Mouse (Mus musculus) intestine, embryonic 15.5 days (tissue): ENCODE data around the gene Vmn1r5. TPM values are rescaled to one million over a fixed set of nuclear protein-coding genes. Genes with fewer than 3 reads are reported as not detected.
"Not testable (repeated sequence)": the region's sequence is repeated elsewhere in the genome, so short reads cannot be mapped to it uniquely, and the experiment has no call there.

ENCODE experiments used
- ATAC-seq: fragments of 200-750 bp; cut with Nextera tagmentation; 2 replicates; pipeline ENCODE4 v1.8.0; 2017; ENCODE audit warnings: moderate TSS enrichment, moderate library complexity
- H3K27ac ChIP-seq: fragments of 300-500 bp; sonication (generic); 2 replicates; pipeline ENCODE4 v1.5.1; 2015; ENCODE audit warnings: mild to moderate bottlenecking, inconsistent platforms
- H3K27me3 ChIP-seq: fragments of 300-500 bp; sonication (generic); replicated peaks from 2 replicates; pipeline ENCODE4 v1.6.1; 2015; ENCODE audit warnings: inconsistent platforms
- H3K36me3 ChIP-seq: fragments of 300-500 bp; sonication (generic); 2 replicates; pipeline ENCODE4 v1.6.1; 2015; ENCODE audit warnings: inconsistent platforms
- H3K4me1 ChIP-seq: fragments of 300-500 bp; sonication (generic); replicated peaks from 2 replicates; pipeline ENCODE4 v1.6.1; 2015; ENCODE audit warnings: inconsistent platforms
- H3K4me2 ChIP-seq: fragments of 300-500 bp; sonication (generic); replicated peaks from 2 replicates; pipeline ENCODE4 v1.6.1; 2015; ENCODE audit warnings: mild to moderate bottlenecking, inconsistent platforms
- H3K4me3 ChIP-seq: fragments of 300-500 bp; sonication (generic); replicated peaks from 2 replicates; pipeline ENCODE4 v1.5.1; 2015; ENCODE audit warnings: inconsistent platforms
- H3K9ac ChIP-seq: fragments of 300-500 bp; sonication (generic); 2 replicates; pipeline ENCODE4 v1.6.1; 2015; ENCODE audit warnings: inconsistent platforms
- H3K9me3 ChIP-seq: fragments of 300-500 bp; sonication (generic); 2 replicates; pipeline ENCODE4 v1.6.1; 2016; ENCODE audit warnings: inconsistent platforms
- WGBS: fragments of 180-500 bp; shearing (Covaris S2); methylation state at CpG from one replicate; pipeline ENCODE4 v1.1.7; 2015; 5-methylcytosine and 5-hydroxymethylcytosine counted together
- polyA plus RNA-seq: library from polyadenylated mRNA; unstranded; fragments of >200 nt; fragmentation: Nextera tagmentation; extraction: Ambion mirVana; gene quantifications from 2 replicates; pipeline ENCODE4 v1.2.1, GENCODE M21; 2015

Gene Vmn1r5
- polyA plus RNA-seq: not detected in 2 replicates

DNA sequence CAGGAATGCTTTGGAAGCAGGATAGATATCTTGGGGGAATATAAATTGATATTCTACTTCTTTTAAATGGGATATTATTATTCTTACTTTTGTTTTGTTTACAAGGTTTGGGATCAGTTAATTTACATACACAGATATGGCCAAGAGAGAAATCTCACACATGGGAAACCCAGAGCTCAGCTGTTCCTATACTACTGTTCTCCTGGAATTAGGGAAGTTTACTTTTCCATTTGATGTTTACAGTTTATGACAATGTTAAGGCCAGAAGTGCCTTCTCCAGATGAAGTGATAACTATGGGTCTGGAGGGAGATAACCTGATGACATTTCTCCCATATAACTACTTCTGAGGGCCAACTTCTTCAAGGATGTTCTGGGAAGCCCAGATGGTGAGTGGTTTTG lies at the start of gene Vmn1r5:
Gene Vmn1r5 (plus strand): TSS at position 301 of the 400 bp plus-strand sequence.
- no peak within 1 kb of the TSS for H3K9ac ChIP-seq
- no peaks in the 10 kb centered on the region for H3K9me3 ChIP-seq
- H3K36me3 ChIP-seq: no peaks in the 10 kb centered on the region
- H3K4me2 ChIP-seq: no peak within 1 kb of the TSS
- no peak within 1 kb of the TSS for H3K27ac ChIP-seq
- ATAC-seq: no peak
- no peak within 1 kb of the TSS for H3K4me3 ChIP-seq
- H3K27me3 ChIP-seq: no peaks in the 10 kb centered on the region
- H3K4me1 ChIP-seq: no peaks in the 10 kb centered on the region

DNA sequence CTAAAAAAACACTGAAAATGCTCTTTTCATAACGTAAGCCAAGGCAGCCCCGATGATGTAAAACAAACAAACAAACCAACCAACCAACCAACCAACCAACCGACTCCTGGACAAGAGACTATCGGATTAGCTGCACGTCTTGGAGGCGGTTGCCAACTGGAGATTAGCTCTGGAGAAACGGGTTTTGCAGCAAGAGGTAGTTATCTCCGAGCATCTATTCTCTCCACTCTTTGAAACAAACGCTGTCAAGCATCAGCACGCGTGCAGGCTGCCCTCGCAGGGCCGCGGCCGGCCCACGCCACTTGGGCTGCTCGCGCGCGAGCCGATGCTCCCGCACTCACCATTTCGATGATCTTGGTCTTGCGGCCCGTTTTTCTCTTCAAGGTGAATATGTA lies 46.7 kb upstream of the Vmn1r5 start:
- Histone ChIP-seq H3K27me3 (no peaks in the 10 kb centered on the region), H3K4me2 (peak overlapping the region; percentile 58), H3K4me1 (peaks cover 3% of the 10 kb centered on the region; the same call in 1 of the 2 replicates), H3K4me3 (peak overlapping the region; percentile 72), H3K27ac (peak overlapping the region; percentile 76; the same call in 1 of the 2 replicates), H3K9ac (peak overlapping the region; percentile 73), H3K36me3 (no peaks in the 10 kb centered on the region), H3K9me3 (no peaks in the 10 kb centered on the region)
- ATAC-seq: peak; percentile 53
- under 1% methylated on average over 25 of the region's 25 CpGs for WGBS

GRCm38 (mm10) chr6:56923726-56924707 lies 46.1 kb upstream of the Vmn1r5 start, which contains the start of the genes Nt5c3 and Vmn1r4:
Gene Nt5c3 (minus strand): TSS chr6:56923932.
Gene Vmn1r4 (plus strand): TSS chr6:56924015.
- Histone ChIP-seq H3K36me3 (no peaks in the 10 kb centered on the region), H3K4me1 (peaks cover 3% of the 10 kb centered on the region; the same call in 1 of the 2 replicates), H3K27ac (peak within 1 kb of the TSS; percentile 77), H3K4me3 (peak within 1 kb of the TSS; percentile 72), H3K4me2 (peak within 1 kb of the TSS; percentile 58), H3K9me3 (no peaks in the 10 kb centered on the region), H3K27me3 (no peaks in the 10 kb centered on the region), H3K9ac (peak within 1 kb of the TSS; percentile 73)
- peak; percentile 97 for ATAC-seq
- 2% methylated on average over 64 of the region's 64 CpGs for WGBS

DNA sequence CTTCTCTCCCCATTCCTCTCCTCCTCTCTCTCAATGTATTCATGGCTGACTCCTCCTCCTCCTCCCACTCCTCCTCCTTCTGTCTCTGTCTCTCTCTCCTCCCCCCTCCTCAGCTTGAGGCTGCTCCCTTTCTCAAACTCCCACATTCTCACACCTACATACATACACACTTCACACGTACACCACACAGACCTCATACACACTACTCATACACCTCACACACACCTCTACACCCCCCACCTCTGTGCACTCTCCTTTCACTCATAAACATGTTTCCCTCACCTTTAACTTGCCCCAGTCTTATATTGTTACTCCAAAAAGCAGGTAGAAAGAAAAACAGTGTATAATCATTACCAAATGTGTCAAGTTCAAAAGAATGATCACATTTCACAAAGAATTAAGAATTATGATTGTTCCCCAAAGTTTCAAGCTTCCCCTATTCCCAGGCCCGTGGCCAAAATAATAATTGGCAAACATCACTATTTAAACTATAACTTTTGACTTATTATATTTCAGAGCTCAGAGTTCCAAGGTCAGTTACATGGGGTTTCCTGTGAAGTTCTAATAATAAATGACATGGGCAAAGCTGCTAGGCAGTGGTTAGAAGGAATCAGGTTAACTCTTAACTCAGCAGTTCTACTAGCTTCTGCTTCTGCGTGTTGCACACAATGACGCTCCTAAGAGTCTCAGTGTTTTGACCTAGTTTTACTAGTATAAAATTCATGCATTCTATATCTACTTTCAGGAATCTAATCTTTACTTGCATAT lies 38.2 kb upstream of the Vmn1r5 start:
- no peaks in the 10 kb centered on the region for H3K36me3 ChIP-seq
- no peaks in the 10 kb centered on the region for H3K27me3 ChIP-seq
- ATAC-seq: no peak
- 67% methylated on average over 4 of the region's 4 CpGs for WGBS
- H3K4me3 ChIP-seq: no peak overlapping the region
- no peak overlapping the region for H3K4me2 ChIP-seq
- H3K27ac ChIP-seq: no peak overlapping the region
- no peaks in the 10 kb centered on the region for H3K4me1 ChIP-seq
- no peak overlapping the region for H3K9ac ChIP-seq
- no peaks in the 10 kb centered on the region for H3K9me3 ChIP-seq

- Histone ChIP-seq H3K9ac (no peak overlapping the region), H3K27me3 (no peaks in the 10 kb centered on the region), H3K36me3 (no peaks in the 10 kb centered on the region), H3K4me1 (no peaks in the 10 kb centered on the region), H3K4me2 (no peak overlapping the region), H3K9me3 (no peaks in the 10 kb centered on the region), H3K27ac (no peak overlapping the region), H3K4me3 (no peak overlapping the region)
- no peak for ATAC-seq
- WGBS: 74% methylated on average over 2 of the region's 2 CpGs
Observed at GRCm38 (mm10) chr6:56932464-56932863, 37.6 kb upstream of the Vmn1r5 start.

GRCm38 (mm10) chr6:56934366-56934765 lies 35.7 kb upstream of the Vmn1r5 start:
- ATAC-seq: no peak

DNA sequence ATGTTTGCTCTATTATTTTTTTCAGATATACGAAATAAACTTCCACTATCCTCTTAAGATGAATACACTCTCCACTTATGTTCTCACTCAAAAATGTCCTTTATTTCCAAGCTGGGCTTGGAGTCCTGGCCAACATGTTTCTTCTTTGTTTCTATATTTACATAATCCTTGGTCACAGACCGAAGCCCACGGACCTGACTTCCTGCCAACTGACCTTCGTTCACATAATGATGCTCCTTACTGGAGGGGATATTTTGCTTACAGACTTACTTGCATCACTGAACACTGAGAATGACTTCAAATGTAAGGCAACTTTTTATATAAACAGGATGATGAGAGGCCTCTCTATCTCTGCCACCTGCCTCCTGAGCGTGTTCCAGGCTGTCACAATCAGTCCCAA lies 13.6 kb upstream of the Vmn1r5 start:
- Histone ChIP-seq H3K27ac (no peak overlapping the region), H3K27me3 (no peaks in the 10 kb centered on the region), H3K9ac (no peak overlapping the region), H3K4me1 (no peaks in the 10 kb centered on the region), H3K36me3 (no peaks in the 10 kb centered on the region), H3K4me2 (no peak overlapping the region), H3K4me3 (no peak overlapping the region), H3K9me3 (no peaks in the 10 kb centered on the region)
- 70% methylated on average over 5 of the region's 5 CpGs for WGBS
- no peak for ATAC-seq

More at GRCm38 (mm10) chr6:56934366-56934765, 35.7 kb upstream of the Vmn1r5 start:
- no peak overlapping the region for H3K4me2 ChIP-seq
- 80% methylated on average over 4 of the region's 4 CpGs for WGBS
- H3K36me3 ChIP-seq: no peaks in the 10 kb centered on the region
- no peak overlapping the region for H3K27ac ChIP-seq
- no peak overlapping the region for H3K4me3 ChIP-seq
- no peak overlapping the region for H3K9ac ChIP-seq
- H3K4me1 ChIP-seq: no peaks in the 10 kb centered on the region
- no peaks in the 10 kb centered on the region for H3K27me3 ChIP-seq
- no peaks in the 10 kb centered on the region for H3K9me3 ChIP-seq

GRCm38 (mm10) chr6:56996943-56997342 lies 26.9 kb downstream of the Vmn1r5 start, which contains the start of gene Vmn1r6:
Gene Vmn1r6 (plus strand): TSS chr6:56997243.
- Histone ChIP-seq H3K9ac (no peak within 1 kb of the TSS), H3K4me1 (no peaks in the 10 kb centered on the region), H3K4me3 (no peak within 1 kb of the TSS), H3K9me3 (no peaks in the 10 kb centered on the region), H3K4me2 (no peak within 1 kb of the TSS), H3K27ac (no peak within 1 kb of the TSS), H3K27me3 (no peaks in the 10 kb centered on the region), H3K36me3 (no peaks in the 10 kb centered on the region)
- 83% methylated on average over 2 of the region's 2 CpGs for WGBS
- ATAC-seq: no peak

GRCm38 (mm10) chr6:57025224-57025623 lies 55.2 kb downstream of the Vmn1r5 start, which contains the start of gene Vmn1r7:
Gene Vmn1r7 (minus strand): TSS chr6:57025324.
- not testable (repeated sequence) for H3K27ac ChIP-seq, H3K9me3 ChIP-seq, ATAC-seq, H3K4me3 ChIP-seq, H3K9ac ChIP-seq, H3K4me1 ChIP-seq, H3K4me2 ChIP-seq, H3K27me3 ChIP-seq, H3K36me3 ChIP-seq
- 87% methylated on average over 2 of the region's 2 CpGs for WGBS

DNA sequence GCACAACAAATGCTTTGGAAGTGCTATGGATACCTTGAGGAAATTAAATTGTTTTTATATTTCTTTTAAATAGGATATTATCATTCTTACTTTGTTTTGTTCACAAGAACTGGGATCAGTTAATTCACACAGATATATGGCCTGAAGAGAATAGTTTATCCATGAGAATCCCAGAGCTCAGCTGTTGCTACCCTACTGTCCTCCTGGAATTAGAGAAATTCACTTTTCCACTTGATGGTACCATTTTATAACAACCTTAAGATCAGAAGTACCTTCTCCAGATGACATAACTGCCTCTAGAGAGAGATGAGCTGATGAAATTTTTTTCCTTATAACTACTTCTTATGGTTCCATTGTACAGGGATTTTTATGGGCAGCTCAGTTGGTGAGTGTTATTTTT lies 61.9 kb downstream of the Vmn1r5 start, which contains the start of gene Vmn1r8:
Gene Vmn1r8 (plus strand): TSS at position 301 of the 400 bp plus-strand sequence.
- Histone ChIP-seq H3K9ac (no peak within 1 kb of the TSS), H3K36me3 (no peaks in the 10 kb centered on the region), H3K9me3 (no peaks in the 10 kb centered on the region), H3K27ac (no peak within 1 kb of the TSS), H3K4me3 (no peak within 1 kb of the TSS), H3K27me3 (no peaks in the 10 kb centered on the region), H3K4me1 (no peaks in the 10 kb centered on the region), H3K4me2 (no peak within 1 kb of the TSS)
- ATAC-seq: no peak

GRCm38 (mm10) chr6:57034674-57035073 lies 64.6 kb downstream of the Vmn1r5 start:
- 74% methylated on average over 2 of the region's 2 CpGs for WGBS
- ATAC-seq: no peak
- Histone ChIP-seq H3K27me3 (no peaks in the 10 kb centered on the region), H3K9ac (no peak overlapping the region), H3K4me2 (no peak overlapping the region), H3K36me3 (no peaks in the 10 kb centered on the region), H3K9me3 (no peaks in the 10 kb centered on the region), H3K27ac (no peak overlapping the region), H3K4me1 (no peaks in the 10 kb centered on the region), H3K4me3 (no peak overlapping the region)
